Mouse (Mus musculus): Measurements from ENCODE around the gene Zfp276. TPM values are rescaled to one million over a fixed set of nuclear protein-coding genes. Genes with fewer than 3 reads are reported as not detected.

The Zfp276 gene
- total and polyA plus RNA-seq, 3 experiments, result 7.1 to 15.0 (median 8.6) TPM

- peaks cover 56% of the 10 kb centered on the region for H3K36me3 ChIP-seq (replicated peaks)
- no peak overlapping the region for H3K4me3 ChIP-seq (ENCODE audit: low read depth, low read length)
- peaks cover 27% of the 10 kb centered on the region for H3K27me3 ChIP-seq (ENCODE audit: insufficient read depth, low read length)
- no peak for TF ChIP-seq GATA1 (IDR thresholded peaks at IDR 0.05; ENCODE audit: borderline replicate concordance, low read length)
- no peak for TF ChIP-seq POLR2AphosphoS5 (IDR thresholded peaks at IDR 0.05; ENCODE audit: insufficient replicate concordance, low read depth, low read length)
- no peak for TF ChIP-seq GATA2 (IDR thresholded peaks at IDR 0.05; ENCODE audit: borderline replicate concordance, low read depth, low read length)
- TF ChIP-seq CTCF (IDR thresholded peaks at IDR 0.05; ENCODE audit: low read depth, low read length), result no peak
- no peak for TF ChIP-seq TAL1 (conservative IDR thresholded peaks at IDR 0.05; ENCODE audit: low read depth, low read length)
- ATAC-seq (ENCODE audit: extremely low read depth, insufficient number of reproducible peaks, low FRiP score, poor library complexity, severe bottlenecking) (no peak), DNase-seq (ENCODE audit: low spot score) (no peak)
- no peaks in the 10 kb centered on the region for H3K9me3 ChIP-seq (replicated peaks)
- H3K4me1 ChIP-seq (ENCODE audit: insufficient read depth, low read depth, low read length), result peaks cover 41% of the 10 kb centered on the region
Measured at GRCm38 (mm10) chr8:123233300-123233699, 20.7 kb upstream of the Zfp276 start.

- DNase-seq (ENCODE audit: low spot score), result no peak
- peaks cover 41% of the 10 kb centered on the region for H3K4me1 ChIP-seq (ENCODE audit: insufficient read depth, low read depth, low read length)
- H3K4me3 ChIP-seq (ENCODE audit: low read depth, low read length), result no peak overlapping the region
- no peak for ATAC-seq (ENCODE audit: extremely low read depth, insufficient number of reproducible peaks, low FRiP score, poor library complexity, severe bottlenecking)
- TF ChIP-seq GATA2 (IDR thresholded peaks at IDR 0.05; ENCODE audit: borderline replicate concordance, low read depth, low read length) (no peak), CTCF (IDR thresholded peaks at IDR 0.05; ENCODE audit: low read depth, low read length) (no peak), POLR2AphosphoS5 (IDR thresholded peaks at IDR 0.05; ENCODE audit: insufficient replicate concordance, low read depth, low read length) (no peak), GATA1 (IDR thresholded peaks at IDR 0.05; ENCODE audit: borderline replicate concordance, low read length) (no peak), TAL1 (conservative IDR thresholded peaks at IDR 0.05; ENCODE audit: low read depth, low read length) (no peak)
- peaks cover 27% of the 10 kb centered on the region for H3K27me3 ChIP-seq (ENCODE audit: insufficient read depth, low read length)
- peaks cover 51% of the 10 kb centered on the region for H3K36me3 ChIP-seq (replicated peaks)
- no peaks in the 10 kb centered on the region for H3K9me3 ChIP-seq (replicated peaks)
Measured at GRCm38 (mm10) chr8:123233760-123234159, 20.2 kb upstream of the Zfp276 start.

- Histone ChIP-seq H3K27me3 (ENCODE audit: insufficient read depth, low read length) (peaks cover 30% of the 10 kb centered on the region), H3K4me3 (ENCODE audit: low read depth, low read length) (peak overlapping the region; percentile 74), H3K9me3 (replicated peaks) (no peaks in the 10 kb centered on the region), H3K4me1 (ENCODE audit: insufficient read depth, low read depth, low read length) (peaks cover 41% of the 10 kb centered on the region), H3K36me3 (replicated peaks) (peaks cover 39% of the 10 kb centered on the region)
- DNase-seq (ENCODE audit: low spot score) (no peak), ATAC-seq (ENCODE audit: extremely low read depth, insufficient number of reproducible peaks, low FRiP score, poor library complexity, severe bottlenecking) (no peak)
- TF ChIP-seq CTCF (IDR thresholded peaks at IDR 0.05; ENCODE audit: low read depth, low read length) (no peak), GATA1 (IDR thresholded peaks at IDR 0.05; ENCODE audit: borderline replicate concordance, low read length) (no peak), POLR2AphosphoS5 (IDR thresholded peaks at IDR 0.05; ENCODE audit: insufficient replicate concordance, low read depth, low read length) (no peak), GATA2 (IDR thresholded peaks at IDR 0.05; ENCODE audit: borderline replicate concordance, low read depth, low read length) (no peak), TAL1 (conservative IDR thresholded peaks at IDR 0.05; ENCODE audit: low read depth, low read length) (no peak)
Measured at GRCm38 (mm10) chr8:123234918-123235519, 19.0 kb upstream of the Zfp276 start.

- DNase-seq (ENCODE audit: low spot score) (peak; percentile 92), ATAC-seq (ENCODE audit: extremely low read depth, insufficient number of reproducible peaks, low FRiP score, poor library complexity, severe bottlenecking) (peak; percentile 92)
- H3K9me3 ChIP-seq (replicated peaks), result no peaks in the 10 kb centered on the region
- peak within 1 kb of the TSS; percentile 74 for H3K4me3 ChIP-seq (ENCODE audit: low read depth, low read length)
- peaks cover 34% of the 10 kb centered on the region for H3K36me3 ChIP-seq (replicated peaks)
- peaks cover 30% of the 10 kb centered on the region for H3K27me3 ChIP-seq (ENCODE audit: insufficient read depth, low read length)
- no peak for TF ChIP-seq POLR2AphosphoS5 (IDR thresholded peaks at IDR 0.05; ENCODE audit: insufficient replicate concordance, low read depth, low read length)
- no peak for TF ChIP-seq GATA2 (IDR thresholded peaks at IDR 0.05; ENCODE audit: borderline replicate concordance, low read depth, low read length)
- no peak for TF ChIP-seq CTCF (IDR thresholded peaks at IDR 0.05; ENCODE audit: low read depth, low read length)
- no peak for TF ChIP-seq TAL1 (conservative IDR thresholded peaks at IDR 0.05; ENCODE audit: low read depth, low read length)
- TF ChIP-seq GATA1 (IDR thresholded peaks at IDR 0.05; ENCODE audit: borderline replicate concordance, low read length), result no peak
- H3K4me1 ChIP-seq (ENCODE audit: insufficient read depth, low read depth, low read length), result peaks cover 41% of the 10 kb centered on the region
Measured at GRCm38 (mm10) chr8:123235520-123236497, 18.2 kb upstream of the Zfp276 start, which contains the start of gene Spata2l. TSS of gene Spata2l (minus strand) at chr8:123236233.

GRCm38 (mm10) chr8:123239398-123239797, 14.6 kb upstream of the Zfp276 start:
- ATAC-seq (ENCODE audit: extremely low read depth, insufficient number of reproducible peaks, low FRiP score, poor library complexity, severe bottlenecking) (no peak), DNase-seq (ENCODE audit: low spot score) (no peak)
- Histone ChIP-seq H3K9me3 (replicated peaks) (no peaks in the 10 kb centered on the region), H3K4me3 (ENCODE audit: low read depth, low read length) (no peak overlapping the region), H3K36me3 (replicated peaks) (peaks cover 30% of the 10 kb centered on the region), H3K27me3 (ENCODE audit: insufficient read depth, low read length) (peaks cover 26% of the 10 kb centered on the region), H3K4me1 (ENCODE audit: insufficient read depth, low read depth, low read length) (peaks cover 27% of the 10 kb centered on the region)
- no peak for TF ChIP-seq GATA1 (IDR thresholded peaks at IDR 0.05; ENCODE audit: borderline replicate concordance, low read length)
- TF ChIP-seq TAL1 (conservative IDR thresholded peaks at IDR 0.05; ENCODE audit: low read depth, low read length), result no peak
- TF ChIP-seq GATA2 (IDR thresholded peaks at IDR 0.05; ENCODE audit: borderline replicate concordance, low read depth, low read length), result no peak
- no peak for TF ChIP-seq CTCF (IDR thresholded peaks at IDR 0.05; ENCODE audit: low read depth, low read length)
- TF ChIP-seq POLR2AphosphoS5 (IDR thresholded peaks at IDR 0.05; ENCODE audit: insufficient replicate concordance, low read depth, low read length), result no peak
